Comparison of ENCODE assay signal across 18 mouse cellular contexts in genomic region chr3:131737953-131738598, GRCm38 (mm10).
DNase-seq lines count a peak whose midpoint lies in the region; ATAC-seq lines count a peak whose summit lies in the region.
"Had no signal": no experiment of that assay in that cellular context is flagged by ENCODE, and none has a peak within 500 bp of the region (broad histone marks: within the 10 kb centered on the region; RNA-seq: fewer than 3 reads in every experiment).

No protein-coding gene starts in this region.

- WGBS in kidney, embryonic 14.5 days, result 46% methylated on average over 17 of the region's 17 CpGs
- 36% methylated on average over 17 of the region's 17 CpGs for WGBS in limb, embryonic 10.5 days
- WGBS in neural tube, embryonic 11.5 days, result 64% methylated on average over 17 of the region's 17 CpGs

- H3K4me3 ChIP-seq in kidney, embryonic 14.5 days (ENCODE audit: low read length), result no peak overlapping the region
- H3K4me3 ChIP-seq in limb, embryonic 10.5 days, result peak overlapping the region; percentile 16
- no peak overlapping the region for H3K4me3 ChIP-seq in neural tube, embryonic 11.5 days (ENCODE audit: low read depth, low read length)
- H3K4me3 ChIP-seq: embryonic facial prominence, embryonic 12.5 days; heart, adult 2 months; hindbrain, embryonic 12.5 days had no signal

- no peaks in the 10 kb centered on the region for H3K9me3 ChIP-seq in kidney, embryonic 14.5 days (ENCODE audit: control insufficient read depth, low read length)
- no peaks in the 10 kb centered on the region for H3K9me3 ChIP-seq in limb, embryonic 10.5 days (replicated peaks)
- H3K9me3 ChIP-seq in neural tube, embryonic 11.5 days (ENCODE audit: control insufficient read depth, low read length), result no peaks in the 10 kb centered on the region
- H3K9me3 ChIP-seq: embryonic facial prominence, embryonic 12.5 days; hindbrain, embryonic 12.5 days had no signal

- H3K27ac ChIP-seq in kidney, embryonic 14.5 days (ENCODE audit: low read depth, low read length), result no peak overlapping the region
- 0 out of 2 replicates have a peak overlapping the region, but pooled peaks have one; percentile 30 for H3K27ac ChIP-seq in limb, embryonic 10.5 days
- H3K27ac ChIP-seq in neural tube, embryonic 11.5 days (ENCODE audit: low read depth, low read length), result no peak overlapping the region
- H3K27ac ChIP-seq: embryonic facial prominence, embryonic 12.5 days; heart, adult 2 months; hindbrain, embryonic 12.5 days; liver, embryonic 14.5 days had no signal

- H3K9ac ChIP-seq in kidney, embryonic 14.5 days (ENCODE audit: low read depth, low read length), result no peak overlapping the region
- no peak overlapping the region for H3K9ac ChIP-seq in neural tube, embryonic 11.5 days (ENCODE audit: low read length)
- H3K9ac ChIP-seq: embryonic facial prominence, embryonic 12.5 days; hindbrain, embryonic 12.5 days; liver, embryonic 14.5 days had no signal

- DNase-seq in kidney, postnatal 14 days, result no peak
- peak; percentile 32 for DNase-seq in embryo, embryonic 11.5 days (ENCODE audit: low read depth, low spot score)
- DNase-seq in limb, embryonic 10.5 days (ENCODE audit: low spot score), result peak; percentile 66
- peak; percentile 18 for DNase-seq in neural tube, embryonic 11.5 days (ENCODE audit: low spot score)
- DNase-seq in heart, postnatal 10 days, result no peak
- no peak for DNase-seq in layer of hippocampus, adult 11-12 months (ENCODE audit: low spot score)
- DNase-seq: cerebellum, adult 9-10 months; heart, adult 2 months; kidney, adult 18-20 months; layer of hippocampus, adult 9-11 months had no signal

- H3K4me2 ChIP-seq in kidney, embryonic 14.5 days (replicated peaks; ENCODE audit: low read depth, low read length), result no peak overlapping the region
- no peak overlapping the region for H3K4me2 ChIP-seq in neural tube, embryonic 11.5 days (ENCODE audit: low read depth)
- H3K4me2 ChIP-seq: embryonic facial prominence, embryonic 12.5 days; hindbrain, embryonic 12.5 days had no signal

- H3K36me3 ChIP-seq in kidney, embryonic 14.5 days (ENCODE audit: control insufficient read depth, insufficient read depth, low read length), result no peaks in the 10 kb centered on the region
- H3K36me3 ChIP-seq in limb, embryonic 10.5 days, result no peaks in the 10 kb centered on the region
- no peaks in the 10 kb centered on the region for H3K36me3 ChIP-seq in neural tube, embryonic 11.5 days (ENCODE audit: control insufficient read depth, insufficient read depth, low read length)
- H3K36me3 ChIP-seq: embryonic facial prominence, embryonic 12.5 days; hindbrain, embryonic 12.5 days had no signal

- no peaks in the 10 kb centered on the region; the same call in 1 of the 2 replicates for H3K4me1 ChIP-seq in kidney, embryonic 14.5 days (ENCODE audit: control insufficient read depth, insufficient read depth, low read length)
- peaks cover 35% of the 10 kb centered on the region for H3K4me1 ChIP-seq in limb, embryonic 10.5 days
- no peaks in the 10 kb centered on the region for H3K4me1 ChIP-seq in neural tube, embryonic 11.5 days (ENCODE audit: control insufficient read depth, insufficient read depth, low read length)
- H3K4me1 ChIP-seq: hindbrain, embryonic 12.5 days had no signal

- intact Hi-C loops in heart, postnatal 10 days (cut with DNase I), result no loop called here

- no peaks in the 10 kb centered on the region for H3K27me3 ChIP-seq in kidney, embryonic 14.5 days (ENCODE audit: control insufficient read depth, insufficient read depth, low read length)
- 0 out of 2 replicates have a peak, but pooled peaks cover 6% of the 10 kb centered on the region for H3K27me3 ChIP-seq in limb, embryonic 10.5 days (ENCODE audit: low read depth, poor library complexity, severe bottlenecking)
- no peaks in the 10 kb centered on the region for H3K27me3 ChIP-seq in neural tube, embryonic 11.5 days (ENCODE audit: control insufficient read depth, insufficient read depth, low read length)
- H3K27me3 ChIP-seq: embryonic facial prominence, embryonic 12.5 days; hindbrain, embryonic 12.5 days had no signal

- peak; percentile 74 for ATAC-seq in kidney, embryonic 14.5 days (ENCODE audit: low FRiP score, low TSS enrichment)
- ATAC-seq in neural tube, embryonic 11.5 days (ENCODE audit: insufficient read depth, low FRiP score, low TSS enrichment), result no peak
- ATAC-seq: activated CD4-positive, CD25-positive, alpha-beta regulatory T cell, adult 4 months; forebrain, embryonic 16.5 days; midbrain, embryonic 16.5 days; Patski had no signal

Comparison
In these comparisons a context has a peak if more than half of its experiments do, and no peak if none do; other contexts are left out.
1. DNase-seq: peak in embryo, embryonic 11.5 days (single experiment), limb, embryonic 10.5 days (single experiment) and neural tube, embryonic 11.5 days (single experiment); none in kidney, postnatal 14 days (single experiment), heart, postnatal 10 days (0 of 2) and layer of hippocampus, adult 11-12 months (single experiment).